Mouse (Mus musculus): ENCODE data around the gene Hhipl1. TPM values are rescaled to one million over a fixed set of nuclear protein-coding genes. Genes with fewer than 3 reads are reported as not detected.

Gene Hhipl1
- total RNA-seq, 2 experiments from 2014 or later, result 0.94 to 1.6 TPM

- DNase-seq, result peak in 1 of 2 experiments; percentile 47
- intact Hi-C loops (cut with DNase I), result loop anchor here (2.0 kb wide), 2 partner anchors 15 to 41 kb away; no protein-coding TSS in a partner anchor
Observed at GRCm38 (mm10) chr12:108275920-108276822, 29.9 kb upstream of the Hhipl1 start.

GRCm38 (mm10) chr12:108277341-108277841, 28.7 kb upstream of the Hhipl1 start:
- intact Hi-C loops (cut with DNase I), result loop anchor here (2.0 kb wide), 1 partner anchor 13 kb away; no protein-coding TSS in a partner anchor
- no peak for DNase-seq

GRCm38 (mm10) chr12:108278221-108278918, 27.7 kb upstream of the Hhipl1 start:
- intact Hi-C loops (cut with DNase I), result no loop called here
- no peak for DNase-seq

- intact Hi-C loops (cut with DNase I), result no loop called here
- DNase-seq, result no peak
Observed at GRCm38 (mm10) chr12:108284455-108285224, 21.4 kb upstream of the Hhipl1 start.

GRCm38 (mm10) chr12:108285225-108286011, 20.7 kb upstream of the Hhipl1 start:
- intact Hi-C loops (cut with DNase I), result no loop called here
- DNase-seq, result no peak

GRCm38 (mm10) chr12:108286381-108286780, 19.7 kb upstream of the Hhipl1 start:
- intact Hi-C loops (cut with DNase I), result no loop called here
- no peak for DNase-seq

GRCm38 (mm10) chr12:108287011-108287410, 19.1 kb upstream of the Hhipl1 start:
- no peak for DNase-seq
- intact Hi-C loops (cut with DNase I), result no loop called here

GRCm38 (mm10) chr12:108288127-108288880, 17.8 kb upstream of the Hhipl1 start:
- no peak for DNase-seq
- intact Hi-C loops (cut with DNase I), result no loop called here

- intact Hi-C loops (cut with DNase I), result loop anchor here (1.0 kb wide), 1 partner anchor 75 kb away; no protein-coding TSS in a partner anchor
- DNase-seq, result no peak
Observed at GRCm38 (mm10) chr12:108292419-108292818, 13.7 kb upstream of the Hhipl1 start.

- peak; percentile 77 to 79 for DNase-seq
- intact Hi-C loops (cut with DNase I), result loop anchor here (1.0 kb wide), 2 partner anchors 76 to 84 kb away; no protein-coding TSS in a partner anchor
Observed at GRCm38 (mm10) chr12:108292957-108293356, 13.1 kb upstream of the Hhipl1 start.

- intact Hi-C loops (cut with DNase I), result no loop called here
Observed at GRCm38 (mm10) chr12:108294620-108295019, 11.4 kb upstream of the Hhipl1 start.

GRCm38 (mm10) chr12:108297033-108297432, 9.0 kb upstream of the Hhipl1 start:
- DNase-seq, result no peak
- intact Hi-C loops (cut with DNase I), result no loop called here

More at GRCm38 (mm10) chr12:108294620-108295019, 11.4 kb upstream of the Hhipl1 start:
- DNase-seq, result no peak

- intact Hi-C loops (cut with DNase I), result no loop called here
- no peak for DNase-seq
Observed at GRCm38 (mm10) chr12:108301006-108301405, 5.1 kb upstream of the Hhipl1 start.

- no peak for DNase-seq
- intact Hi-C loops (cut with DNase I), result no loop called here
Observed at GRCm38 (mm10) chr12:108303778-108304365, 2.2 kb upstream of the Hhipl1 start.

GRCm38 (mm10) chr12:108305172-108305571, 898 bp upstream of the Hhipl1 start:
- intact Hi-C loops (cut with DNase I), result no loop called here
- DNase-seq, result no peak

- DNase-seq, result peak; percentile 65 to 69
- intact Hi-C loops (cut with DNase I), result no loop called here
Observed at GRCm38 (mm10) chr12:108307553-108307952, 1.5 kb downstream of the Hhipl1 start.

GRCm38 (mm10) chr12:108308363-108308856, 2.3 kb downstream of the Hhipl1 start:
- intact Hi-C loops (cut with DNase I), result no loop called here
- DNase-seq, result peak; percentile 58 to 73

- peak; percentile 47 to 66 for DNase-seq
- intact Hi-C loops (cut with DNase I), result no loop called here
Observed at GRCm38 (mm10) chr12:108309116-108309794, 3.2 kb downstream of the Hhipl1 start.
